Mouse (Mus musculus) liver, postnatal 0 days (tissue): ENCODE data around the gene Josd1. TPM values are rescaled to one million over a fixed set of nuclear protein-coding genes. Genes with fewer than 3 reads are reported as not detected.
A peak's percentile ranks its signal among the peaks of the same experiment; 100 is the strongest.

ENCODE experiments used
- ATAC-seq: fragments of 200-750 bp; cut with Nextera tagmentation; 2 replicates; pipeline ENCODE4 v1.8.0; 2017; ENCODE audit warnings: mild to moderate bottlenecking, moderate library complexity
- DNase-seq: peaks from one replicate; pipeline ENCODE4 v3.0.0-alpha.2; 2016
- H3K27ac ChIP-seq: fragments of 300-500 bp; sonication (generic); 2 replicates; pipeline ENCODE4 v1.5.1; 2014; ENCODE audit warnings: antibody characterized with exemption, moderate library complexity, mild to moderate bottlenecking, low read depth
- H3K27me3 ChIP-seq: fragments of 300-500 bp; sonication (generic); 2 replicates; pipeline ENCODE4 v1.6.1; 2014; ENCODE audit warnings: low read length, control low read depth, mixed read lengths; ENCODE audit not compliant: insufficient read depth
- H3K36me3 ChIP-seq: fragments of 300-500 bp; sonication (generic); replicated peaks from 2 replicates; pipeline ENCODE4 v1.6.1; 2014; ENCODE audit warnings: mild to moderate bottlenecking, control low read depth, low read length, moderate library complexity, mixed read lengths; ENCODE audit not compliant: insufficient read depth
- H3K4me1 ChIP-seq: fragments of 300-500 bp; sonication (generic); 2 replicates; pipeline ENCODE4 v1.6.1; 2014; ENCODE audit warnings: antibody characterized with exemption, mild to moderate bottlenecking, control low read depth; ENCODE audit not compliant: insufficient read depth
- H3K4me2 ChIP-seq: fragments of 300-500 bp; sonication (generic); 2 replicates; pipeline ENCODE4 v1.6.1; 2014; ENCODE audit warnings: low read depth, mild to moderate bottlenecking, low read length, moderate library complexity, mixed read lengths
- H3K4me3 ChIP-seq: fragments of 300-500 bp; sonication (generic); 2 replicates; pipeline ENCODE4 v1.5.1; 2014; ENCODE audit warnings: low read depth, low read length
- H3K9ac ChIP-seq: fragments of 300-500 bp; sonication (generic); replicated peaks from 2 replicates; pipeline ENCODE4 v1.6.1; 2014; ENCODE audit warnings: mild to moderate bottlenecking, moderate library complexity
- H3K9me3 ChIP-seq: fragments of 300-500 bp; sonication (generic); 2 replicates; pipeline ENCODE4 v1.6.1; 2016; ENCODE audit warnings: mild to moderate bottlenecking, control low read depth, low read length, mixed read lengths
- CTCF ChIP-seq: sonication (generic); IDR thresholded peaks from 2 replicates; pipeline ENCODE4 v1.5.1; 2016; ENCODE audit warnings: antibody characterized with exemption, low read depth
- EP300 ChIP-seq: IDR thresholded peaks from 2 replicates; pipeline ENCODE4 v1.6.1; 2016; ENCODE audit warnings: antibody characterized with exemption, low read depth, mild to moderate bottlenecking
- WGBS: fragments of 180-500 bp; shearing (Covaris S2); extraction: QIAGEN DNeasy Blood & Tissue Kit; methylation state at CpG from one replicate; pipeline ENCODE4 v1.1.7; 2014; ENCODE audit not compliant: insufficient replicate concordance; 5-methylcytosine and 5-hydroxymethylcytosine counted together
- polyA plus RNA-seq: library from polyadenylated mRNA; unstranded; fragments of >200 nt; fragmentation: Nextera tagmentation; extraction: Ambion mirVana; gene quantifications from 2 replicates; pipeline ENCODE4 v1.2.1, GENCODE M21; 2015

Josd1 gene
- polyA plus RNA-seq, 1 experiment from 2014 or later: 13.3 TPM

DNA sequence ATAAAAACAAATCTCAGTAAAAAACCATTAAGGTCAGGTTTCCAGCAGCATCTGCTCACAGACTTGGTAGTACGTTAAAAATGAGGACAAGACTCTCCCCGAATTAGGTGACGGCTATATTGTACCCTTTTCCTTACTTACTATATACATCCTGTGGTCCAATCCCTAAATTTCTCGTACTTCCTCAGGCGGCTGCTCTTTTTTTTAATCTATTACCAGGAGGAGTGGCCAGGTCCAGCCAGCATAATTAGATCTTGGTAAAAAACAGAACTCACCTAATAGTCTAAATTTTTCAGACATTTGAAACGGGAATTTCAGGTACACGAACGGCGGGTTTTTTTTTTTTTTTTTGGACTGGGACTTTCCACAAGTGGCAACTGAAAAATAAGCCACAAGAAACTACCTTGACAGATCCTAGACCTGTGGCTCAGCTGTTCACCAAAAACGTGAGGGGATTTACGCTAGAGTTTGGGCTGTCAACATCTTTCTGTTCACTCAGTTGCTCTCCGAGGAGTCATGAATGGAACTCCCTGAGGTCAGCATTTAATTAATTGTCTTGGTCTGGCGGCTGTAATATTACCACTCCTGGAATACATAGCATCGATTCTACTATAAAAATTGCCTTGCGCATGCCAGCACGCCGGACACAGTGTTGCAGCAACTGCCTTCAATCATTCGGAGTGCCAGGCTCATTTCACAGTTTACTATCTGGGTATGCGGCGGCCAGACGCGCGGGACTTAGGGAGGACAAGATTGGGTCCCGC is 2.1 kb upstream of the Josd1 start:
- no peak for DNase-seq
- no peaks in the 10 kb centered on the region for H3K27me3 ChIP-seq
- peak overlapping the region; percentile 54 for H3K9ac ChIP-seq
- H3K9me3 ChIP-seq: no peaks in the 10 kb centered on the region
- TF ChIP-seq EP300 (no peak), CTCF (no peak)
- ATAC-seq: no peak
- H3K27ac ChIP-seq: peak overlapping the region; percentile 91
- peaks cover 62% of the 10 kb centered on the region for H3K4me1 ChIP-seq
- H3K4me3 ChIP-seq: peak overlapping the region; percentile 93
- 0 out of 2 replicates have a peak, but pooled peaks cover 2% of the 10 kb centered on the region for H3K36me3 ChIP-seq
- H3K4me2 ChIP-seq: peak overlapping the region; percentile 99
- WGBS: 13% methylated on average over 24 of the region's 24 CpGs

DNA sequence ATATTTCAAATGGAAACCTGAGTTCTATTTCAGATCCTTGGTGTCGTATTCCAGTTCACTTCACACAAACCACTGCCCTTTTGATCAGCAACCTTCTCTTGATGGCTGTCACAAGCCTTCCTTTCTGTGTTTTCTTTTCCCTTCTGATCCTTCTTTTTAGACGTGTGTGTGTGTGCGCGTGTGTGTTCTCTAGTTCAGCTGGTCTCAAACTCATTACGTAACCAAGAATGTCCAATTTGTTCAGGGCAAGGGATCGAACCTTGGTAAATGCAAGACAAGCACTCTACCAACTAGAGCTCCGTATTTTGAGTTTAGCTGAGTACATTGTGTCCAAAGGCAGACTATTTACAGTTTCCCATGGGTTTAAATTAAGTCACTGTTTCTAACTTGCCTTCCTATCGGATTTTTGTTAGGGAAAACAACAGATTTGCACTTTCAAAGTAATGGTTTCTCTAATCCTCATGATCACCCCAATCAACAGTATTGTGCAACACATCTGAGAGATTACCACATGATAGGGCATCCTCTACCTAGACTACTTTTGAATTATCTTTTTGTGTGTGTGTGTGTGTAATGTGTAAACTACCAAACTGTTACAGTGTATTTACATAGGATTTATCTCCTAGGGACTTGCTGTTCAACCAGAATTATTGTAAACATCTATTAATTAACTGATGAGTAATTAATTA is 693 bp upstream of the Josd1 start:
- TF ChIP-seq EP300 (0 out of 2 replicates have a peak, but pooled peaks have one; percentile 44), CTCF (no peak)

GRCm38 (mm10) chr15:79687175-79687574 is 544 bp downstream of the Josd1 start:
- Histone ChIP-seq H3K4me3 (peak overlapping the region; percentile 88), H3K27me3 (no peaks in the 10 kb centered on the region), H3K4me1 (peaks cover 62% of the 10 kb centered on the region), H3K4me2 (peak overlapping the region; percentile 92), H3K27ac (peak overlapping the region; percentile 99), H3K9me3 (no peaks in the 10 kb centered on the region), H3K36me3 (no peaks in the 10 kb centered on the region; the same call in 1 of the 2 replicates), H3K9ac (peak overlapping the region; percentile 98)
- ATAC-seq: no peak
- WGBS: under 1% methylated on average over 26 of the region's 33 CpGs
- TF ChIP-seq CTCF: no peak
- TF ChIP-seq EP300: no peak
- DNase-seq: no peak

More for the DNA sequence above, 693 bp upstream of the Josd1 start:
- Histone ChIP-seq H3K4me3 (peak overlapping the region; percentile 88), H3K4me1 (peaks cover 62% of the 10 kb centered on the region), H3K9me3 (no peaks in the 10 kb centered on the region), H3K9ac (peak overlapping the region; percentile 98), H3K4me2 (peak overlapping the region; percentile 92), H3K27me3 (no peaks in the 10 kb centered on the region), H3K27ac (peak overlapping the region; percentile 99), H3K36me3 (no peaks in the 10 kb centered on the region)
- WGBS: 3% methylated on average over 8 of the region's 8 CpGs
- DNase-seq (no peak), ATAC-seq (peak; percentile 5)

DNA sequence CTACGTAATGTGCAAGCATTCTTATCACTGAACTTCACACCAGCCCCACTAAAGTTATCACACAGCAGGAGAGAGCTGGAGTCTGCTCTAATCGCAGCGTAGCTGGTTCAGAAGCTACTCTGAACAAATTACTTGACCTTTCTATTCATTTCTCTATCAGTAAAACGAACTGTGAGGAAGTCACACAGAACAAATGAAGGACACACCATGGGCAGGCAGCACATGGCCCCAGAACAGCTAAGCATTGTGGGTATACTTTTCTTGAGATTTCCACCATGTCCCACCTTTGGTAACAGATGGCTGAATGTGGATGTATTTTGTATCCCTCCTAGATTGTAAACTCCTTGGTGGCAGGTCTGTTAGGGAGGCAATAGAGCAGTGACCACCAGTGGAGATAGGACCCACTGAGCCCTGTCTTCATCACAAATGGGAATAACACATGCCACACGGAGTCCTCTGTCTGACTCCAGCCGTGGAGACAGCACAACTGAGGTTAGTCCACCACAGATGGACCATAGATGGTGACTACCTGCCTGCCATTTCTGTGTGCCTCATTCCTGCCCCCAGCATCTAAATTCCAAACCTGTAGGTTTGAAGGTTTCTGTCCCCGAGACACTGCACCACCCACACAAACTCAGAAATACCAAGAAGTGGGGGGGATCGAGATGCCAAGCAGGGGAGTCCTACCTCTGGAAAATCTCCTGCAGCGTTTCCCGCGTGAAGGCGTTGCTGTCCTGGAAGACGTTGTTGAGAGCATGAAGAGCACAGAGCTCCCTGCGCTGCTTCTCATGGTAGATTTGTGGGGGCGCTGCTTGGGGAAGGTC is 1.5 kb downstream of the Josd1 start:
- Histone ChIP-seq H3K4me1 (peaks cover 58% of the 10 kb centered on the region), H3K27me3 (no peaks in the 10 kb centered on the region), H3K27ac (peak overlapping the region; percentile 99), H3K36me3 (no peaks in the 10 kb centered on the region; the same call in 1 of the 2 replicates), H3K9ac (peak overlapping the region; percentile 98), H3K4me2 (peak overlapping the region; percentile 92), H3K9me3 (no peaks in the 10 kb centered on the region), H3K4me3 (peak overlapping the region; percentile 88)
- TF ChIP-seq CTCF (no peak), EP300 (peak; percentile 62; the same call in 1 of the 2 replicates)
- ATAC-seq: no peak
- WGBS: 6% methylated on average over 15 of the region's 15 CpGs
- DNase-seq: no peak

DNA sequence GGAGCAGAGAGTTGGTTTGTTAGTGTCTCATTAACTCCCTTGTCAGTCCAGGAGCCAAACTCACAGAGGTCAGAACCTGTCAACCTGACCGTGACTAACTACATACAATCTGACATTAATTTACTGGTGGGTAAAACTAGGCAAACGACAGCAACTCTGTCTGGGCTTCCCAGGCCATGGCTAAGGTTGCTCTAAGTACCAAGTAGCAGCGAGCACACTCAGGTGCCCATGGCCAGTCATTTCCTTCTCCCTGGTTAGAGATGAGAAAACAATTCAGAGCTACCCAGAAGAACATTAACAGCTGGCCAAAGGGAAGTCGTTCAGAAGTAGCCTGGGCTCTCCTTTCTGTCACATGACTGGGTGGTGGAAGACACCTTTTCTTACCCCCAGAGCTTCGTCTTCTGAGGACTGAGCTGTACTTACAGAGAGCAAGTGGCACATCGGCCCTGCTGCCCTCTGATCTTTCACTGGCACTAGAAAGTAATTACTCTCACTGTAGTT is 2.5 kb downstream of the Josd1 start:
- peak overlapping the region; percentile 98 for H3K9ac ChIP-seq
- peak overlapping the region; percentile 88 for H3K4me3 ChIP-seq
- WGBS: 25% methylated on average over 6 of the region's 6 CpGs
- H3K36me3 ChIP-seq: peaks cover 3% of the 10 kb centered on the region; the same call in 1 of the 2 replicates
- peak overlapping the region; percentile 99 for H3K27ac ChIP-seq
- no peaks in the 10 kb centered on the region for H3K27me3 ChIP-seq
- H3K9me3 ChIP-seq: no peaks in the 10 kb centered on the region
- TF ChIP-seq EP300 (no peak), CTCF (no peak)
- DNase-seq (no peak), ATAC-seq (no peak)
- H3K4me1 ChIP-seq: peaks cover 65% of the 10 kb centered on the region
- peak overlapping the region; percentile 92 for H3K4me2 ChIP-seq
